In genomic region chr11:88687010-88687409, GRCm38 (mm10) we compare ENCODE assay signal across 9 mouse cellular contexts. TPM values are rescaled to one million over a fixed set of nuclear protein-coding genes. Genes with fewer than 3 reads are reported as not detected.
DNase-seq lines count a peak whose midpoint lies in the region; ATAC-seq and TF ChIP-seq lines count a peak whose summit lies in the region.
"Had no signal": no experiment of that assay in that cellular context is flagged by ENCODE, and none has a peak within 500 bp of the region (broad histone marks: within the 10 kb centered on the region; RNA-seq: fewer than 3 reads in every experiment).

No protein-coding gene starts in this region.

- peaks cover 51% of the 10 kb centered on the region for H3K4me1 ChIP-seq in intestine, embryonic 16.5 days (ENCODE audit: control insufficient read depth, insufficient read depth, low read length)
- H3K4me1 ChIP-seq in intestine, postnatal 0 days (replicated peaks; ENCODE audit: control insufficient read depth, insufficient read depth, low read length) = peaks cover 4% of the 10 kb centered on the region
- H3K4me1 ChIP-seq in liver, embryonic 16.5 days (ENCODE audit: control insufficient read depth, low read depth, low read length) = peaks cover 26% of the 10 kb centered on the region
- H3K4me1 ChIP-seq in stomach, embryonic 15.5 days = peaks cover 53% of the 10 kb centered on the region

- 0 out of 2 replicates have a peak, but pooled peaks cover 2% of the 10 kb centered on the region for H3K36me3 ChIP-seq in intestine, embryonic 16.5 days (ENCODE audit: control insufficient read depth, insufficient read depth, low read length)
- peaks cover 6% of the 10 kb centered on the region; the same call in 1 of the 2 replicates for H3K36me3 ChIP-seq in intestine, postnatal 0 days (ENCODE audit: control insufficient read depth, insufficient read depth)
- no peaks in the 10 kb centered on the region for H3K36me3 ChIP-seq in liver, embryonic 16.5 days (ENCODE audit: control insufficient read depth, insufficient read depth)
- H3K36me3 ChIP-seq in stomach, embryonic 15.5 days = 0 out of 2 replicates have a peak, but pooled peaks cover 2% of the 10 kb centered on the region

- H3K27me3 ChIP-seq in intestine, embryonic 16.5 days (replicated peaks; ENCODE audit: control insufficient read depth, insufficient read depth, low read length) = no peaks in the 10 kb centered on the region
- H3K27me3 ChIP-seq in intestine, postnatal 0 days (replicated peaks; ENCODE audit: control insufficient read depth, insufficient read depth, low read length) = no peaks in the 10 kb centered on the region
- no peaks in the 10 kb centered on the region for H3K27me3 ChIP-seq in liver, embryonic 16.5 days (ENCODE audit: control insufficient read depth, insufficient read depth, low read depth, low read length)
- H3K27me3 ChIP-seq in stomach, embryonic 15.5 days (replicated peaks) = no peaks in the 10 kb centered on the region

- no peak for TF ChIP-seq CTCF in intestine, postnatal 0 days (IDR thresholded peaks at IDR 0.05; ENCODE audit: low read depth)

- no peaks in the 10 kb centered on the region for H3K9me3 ChIP-seq in intestine, embryonic 16.5 days (ENCODE audit: control insufficient read depth, low read length)
- no peaks in the 10 kb centered on the region for H3K9me3 ChIP-seq in intestine, postnatal 0 days (ENCODE audit: control insufficient read depth)
- no peaks in the 10 kb centered on the region for H3K9me3 ChIP-seq in liver, embryonic 16.5 days (replicated peaks; ENCODE audit: control insufficient read depth, low read length)
- H3K9me3 ChIP-seq in stomach, embryonic 15.5 days = no peaks in the 10 kb centered on the region

- H3K9ac ChIP-seq in intestine, embryonic 16.5 days (ENCODE audit: low read depth, low read length) = no peak overlapping the region
- no peak overlapping the region for H3K9ac ChIP-seq in intestine, postnatal 0 days (ENCODE audit: low read depth, low read length)
- no peak overlapping the region for H3K9ac ChIP-seq in liver, embryonic 16.5 days (ENCODE audit: low read depth, low read length)
- no peak overlapping the region for H3K9ac ChIP-seq in stomach, embryonic 15.5 days

- ATAC-seq in intestine, embryonic 16.5 days = peak; percentile 32; the same call in 1 of the 2 replicates
- no peak for ATAC-seq in intestine, postnatal 0 days
- peak; percentile 50; the same call in 1 of the 2 replicates for ATAC-seq in liver, embryonic 16.5 days (ENCODE audit: low read depth)
- no peak for ATAC-seq in stomach, embryonic 15.5 days (ENCODE audit: insufficient read depth, low FRiP score, low read depth)

- no peak overlapping the region for H3K4me3 ChIP-seq in intestine, embryonic 16.5 days (ENCODE audit: low read length)
- no peak overlapping the region for H3K4me3 ChIP-seq in intestine, postnatal 0 days (ENCODE audit: low read depth, low read length)
- H3K4me3 ChIP-seq in liver, embryonic 16.5 days (ENCODE audit: low read depth, low read length) = no peak overlapping the region
- H3K4me3 ChIP-seq in stomach, embryonic 15.5 days (replicated peaks) = no peak overlapping the region
- H3K4me3 ChIP-seq: layer of hippocampus, adult 2 months had no signal

- 44% methylated on average over 5 of the region's 5 CpGs for WGBS in intestine, embryonic 16.5 days
- WGBS in intestine, postnatal 0 days = 31% methylated on average over 5 of the region's 5 CpGs
- WGBS in liver, embryonic 16.5 days (ENCODE audit: insufficient replicate concordance) = 54% methylated on average over 5 of the region's 5 CpGs
- 58% methylated on average over 5 of the region's 5 CpGs for WGBS in stomach, embryonic 15.5 days

- no peak overlapping the region for H3K4me2 ChIP-seq in intestine, embryonic 16.5 days (ENCODE audit: low read depth, low read length)
- no peak overlapping the region for H3K4me2 ChIP-seq in intestine, postnatal 0 days (replicated peaks; ENCODE audit: low read depth)
- no peak overlapping the region for H3K4me2 ChIP-seq in liver, embryonic 16.5 days (ENCODE audit: low read depth, low read length)
- H3K4me2 ChIP-seq in stomach, embryonic 15.5 days = no peak overlapping the region

- DNase-seq in kidney, adult 11 months = peak; percentile 70
- DNase-seq in layer of hippocampus, adult 8-10 months (ENCODE audit: low spot score in 2 of 2) = no peak
- DNase-seq in thymus, adult 18-20 months = no peak

- no peak overlapping the region for H3K27ac ChIP-seq in intestine, embryonic 16.5 days (ENCODE audit: low read length)
- H3K27ac ChIP-seq in intestine, postnatal 0 days (ENCODE audit: low read depth, low read length) = no peak overlapping the region
- peak overlapping the region; percentile 36 for H3K27ac ChIP-seq in liver, embryonic 16.5 days (ENCODE audit: low read length)
- H3K27ac ChIP-seq in stomach, embryonic 15.5 days = peak overlapping the region; percentile 62; the same call in 1 of the 2 replicates
- H3K27ac ChIP-seq: macrophage had no signal

RNA-seq across cellular contexts. Expression of gene Msi2, which starts 31.3 kb away (rescaled TPM):
- polyA plus RNA-seq in intestine, embryonic 16.5 days (2015; fragmentation: Nextera tagmentation; extraction: Ambion mirVana) = 8.7 and 10.0 TPM in 2 replicates
- 7.5 and 8.9 TPM in 2 replicates for polyA plus RNA-seq in intestine, postnatal 0 days (2015; fragmentation: Nextera tagmentation; extraction: Ambion mirVana)
- 2.9 and 3.1 TPM in 2 replicates for polyA plus RNA-seq in liver, embryonic 16.5 days (2015; fragmentation: Nextera tagmentation; extraction: Ambion mirVana)
- polyA plus RNA-seq in stomach, embryonic 15.5 days (2015; fragmentation: Nextera tagmentation; extraction: Ambion mirVana) = 12.1 and 13.7 TPM in 2 replicates
- 100 to 1,000 TPM; 102 to 121 (median 109) TPM for total RNA-seq in layer of hippocampus, adult 8-10 months (2022)

Comparison
In these comparisons a context has a peak if more than half of its experiments do, and no peak if none do; other contexts are left out.
1. ATAC-seq: peak in intestine, embryonic 16.5 days (single experiment) and liver, embryonic 16.5 days (single experiment); none in intestine, postnatal 0 days (single experiment) and stomach, embryonic 15.5 days (single experiment).
2. H3K27ac ChIP-seq: peak in liver, embryonic 16.5 days (single experiment) and stomach, embryonic 15.5 days (single experiment); none in intestine, embryonic 16.5 days (single experiment) and intestine, postnatal 0 days (single experiment).